Mouse (Mus musculus): ENCODE measurements around the gene Hdac9. TPM values are rescaled to one million over a fixed set of nuclear protein-coding genes. Genes with fewer than 3 reads are reported as not detected.

Hdac9 gene
- polyA plus RNA-seq, 1 experiment: 11.0 TPM

DNA sequence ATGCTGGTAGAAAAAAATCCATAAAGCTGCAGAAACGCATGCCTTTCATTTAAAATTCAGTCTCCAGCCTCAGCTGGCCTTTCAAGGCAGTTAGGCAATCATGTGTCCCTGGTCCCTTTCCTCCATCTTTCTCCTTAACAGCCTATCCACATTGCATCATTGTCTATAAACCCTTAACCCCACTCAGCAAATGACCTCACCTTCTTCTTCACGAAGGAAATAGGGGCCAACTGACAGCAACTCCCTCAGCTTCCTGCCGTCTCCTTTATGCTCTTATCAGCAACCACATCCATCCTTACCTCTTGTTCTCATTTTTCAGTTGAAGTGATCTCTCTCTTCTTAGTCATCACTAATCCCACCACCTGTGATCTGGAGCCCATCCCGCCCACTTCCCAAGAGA lies 584.0 kb downstream of the Hdac9 start:
- no peak for TF ChIP-seq POLR2A (IDR thresholded peaks at IDR 0.05; ENCODE audit: borderline replicate concordance, extremely low read depth, insufficient read depth, insufficient read length, poor library complexity, severe bottlenecking)
- DNase-seq (ENCODE audit: low read depth): no peak

DNA sequence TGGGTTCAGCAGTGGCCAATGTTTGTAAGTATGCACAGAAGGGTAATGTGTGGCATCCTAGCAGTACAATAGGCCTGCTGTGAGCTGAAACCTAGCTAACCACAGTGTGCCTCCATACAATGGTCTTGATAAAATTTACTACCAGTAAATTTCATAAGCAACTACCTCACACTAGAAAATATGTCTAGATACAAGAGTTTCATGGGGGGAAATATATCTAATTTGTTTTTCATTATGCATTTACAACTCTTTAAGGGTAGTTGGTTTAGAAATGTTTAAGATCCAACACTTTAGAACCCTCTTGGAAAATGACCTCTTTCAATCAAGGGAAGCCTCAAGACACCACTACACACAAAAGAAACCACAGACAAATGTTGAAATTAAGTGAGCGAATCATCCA lies 589.8 kb downstream of the Hdac9 start:
- no peak for DNase-seq (ENCODE audit: low read depth)
- TF ChIP-seq POLR2A (IDR thresholded peaks at IDR 0.05; ENCODE audit: borderline replicate concordance, extremely low read depth, insufficient read depth, insufficient read length, poor library complexity, severe bottlenecking) (no peak), CTCF (IDR thresholded peaks at IDR 0.05; ENCODE audit: borderline replicate concordance, extremely low read depth, insufficient read depth, insufficient read length) (no peak)

GRCm38 (mm10) chr12:34312113-34312719 lies 604.7 kb downstream of the Hdac9 start:
- no peak for DNase-seq (ENCODE audit: low read depth)
- TF ChIP-seq POLR2A (IDR thresholded peaks at IDR 0.05; ENCODE audit: borderline replicate concordance, extremely low read depth, insufficient read depth, insufficient read length, poor library complexity, severe bottlenecking) (no peak), CTCF (IDR thresholded peaks at IDR 0.05; ENCODE audit: borderline replicate concordance, extremely low read depth, insufficient read depth, insufficient read length) (no peak)

DNA sequence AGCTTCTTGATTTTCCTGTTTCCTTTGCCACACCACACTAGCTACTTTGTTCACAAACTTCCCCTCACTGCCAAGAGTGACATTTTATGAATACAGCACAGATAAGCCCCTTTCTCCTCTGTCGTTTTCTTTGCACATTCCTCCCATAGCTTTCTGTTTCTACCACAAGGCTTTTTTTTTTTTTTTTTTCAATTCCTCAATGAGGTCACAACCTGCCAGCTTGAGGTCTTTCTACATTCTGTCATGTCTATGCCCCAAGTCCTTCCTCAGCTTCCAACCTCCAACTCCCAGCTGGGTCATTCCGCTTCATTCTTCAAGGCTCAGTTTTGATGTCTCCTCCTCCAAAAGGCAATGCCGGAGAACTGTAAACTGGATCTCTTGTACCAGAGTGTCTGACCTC lies 611.4 kb downstream of the Hdac9 start:
- DNase-seq (ENCODE audit: low read depth): no peak
- TF ChIP-seq CTCF (IDR thresholded peaks at IDR 0.05; ENCODE audit: borderline replicate concordance, extremely low read depth, insufficient read depth, insufficient read length) (no peak), POLR2A (IDR thresholded peaks at IDR 0.05; ENCODE audit: borderline replicate concordance, extremely low read depth, insufficient read depth, insufficient read length, poor library complexity, severe bottlenecking) (no peak)

GRCm38 (mm10) chr12:34292346-34292745 lies 624.5 kb downstream of the Hdac9 start:
- TF ChIP-seq CTCF (IDR thresholded peaks at IDR 0.05; ENCODE audit: borderline replicate concordance, extremely low read depth, insufficient read depth, insufficient read length): no peak
- TF ChIP-seq POLR2A (IDR thresholded peaks at IDR 0.05; ENCODE audit: borderline replicate concordance, extremely low read depth, insufficient read depth, insufficient read length, poor library complexity, severe bottlenecking): no peak
- no peak for DNase-seq (ENCODE audit: low read depth)

DNA sequence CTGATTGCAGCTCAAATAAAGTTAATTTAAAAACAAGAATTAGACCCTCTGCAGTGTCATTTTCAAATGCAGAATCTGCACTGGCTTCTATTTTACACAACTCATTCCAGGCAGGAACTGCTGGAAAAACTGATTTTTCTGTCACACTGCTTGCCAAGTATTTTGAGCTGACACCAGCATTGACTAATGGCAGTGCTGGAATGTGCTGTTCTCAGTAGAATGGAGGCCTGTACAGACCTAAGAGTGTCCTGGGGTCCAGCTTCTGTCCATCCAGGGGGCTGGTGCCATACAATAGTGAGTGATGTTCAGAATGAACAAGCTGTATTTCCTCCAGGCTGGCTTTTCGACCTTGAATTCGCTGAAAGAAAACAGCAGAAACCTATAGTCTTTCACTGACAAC lies 629.7 kb downstream of the Hdac9 start:
- TF ChIP-seq CTCF (IDR thresholded peaks at IDR 0.05; ENCODE audit: borderline replicate concordance, extremely low read depth, insufficient read depth, insufficient read length): no peak
- TF ChIP-seq POLR2A (IDR thresholded peaks at IDR 0.05; ENCODE audit: borderline replicate concordance, extremely low read depth, insufficient read depth, insufficient read length, poor library complexity, severe bottlenecking): no peak

GRCm38 (mm10) chr12:34284888-34285287 lies 632.0 kb downstream of the Hdac9 start:
- TF ChIP-seq POLR2A (IDR thresholded peaks at IDR 0.05; ENCODE audit: borderline replicate concordance, extremely low read depth, insufficient read depth, insufficient read length, poor library complexity, severe bottlenecking) (no peak), CTCF (IDR thresholded peaks at IDR 0.05; ENCODE audit: borderline replicate concordance, extremely low read depth, insufficient read depth, insufficient read length) (no peak)
- no peak for DNase-seq (ENCODE audit: low read depth)

More for the DNA sequence above, 629.7 kb downstream of the Hdac9 start:
- DNase-seq (ENCODE audit: low read depth): no peak

DNA sequence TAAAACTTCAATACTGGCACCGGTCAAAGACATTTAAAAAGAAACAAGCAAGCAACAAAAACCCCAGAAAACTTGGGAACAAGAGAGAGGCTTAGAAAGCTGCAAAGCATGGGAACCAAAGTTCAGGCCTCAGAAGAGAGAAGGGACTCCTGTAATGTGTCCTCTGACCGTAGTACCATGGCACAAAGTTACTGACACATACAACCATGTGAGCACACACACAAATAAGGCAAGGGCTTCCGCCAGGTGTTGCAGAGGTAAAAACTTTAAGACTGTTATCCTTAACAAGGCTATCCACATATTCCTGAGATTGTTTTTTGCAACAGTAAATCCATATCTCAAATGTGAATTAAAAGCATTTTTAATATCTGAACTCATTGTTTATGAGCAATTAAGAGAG lies 632.5 kb downstream of the Hdac9 start:
- DNase-seq (ENCODE audit: low read depth): no peak
- no peak for TF ChIP-seq POLR2A (IDR thresholded peaks at IDR 0.05; ENCODE audit: borderline replicate concordance, extremely low read depth, insufficient read depth, insufficient read length, poor library complexity, severe bottlenecking)
- no peak for TF ChIP-seq CTCF (IDR thresholded peaks at IDR 0.05; ENCODE audit: borderline replicate concordance, extremely low read depth, insufficient read depth, insufficient read length)

DNA sequence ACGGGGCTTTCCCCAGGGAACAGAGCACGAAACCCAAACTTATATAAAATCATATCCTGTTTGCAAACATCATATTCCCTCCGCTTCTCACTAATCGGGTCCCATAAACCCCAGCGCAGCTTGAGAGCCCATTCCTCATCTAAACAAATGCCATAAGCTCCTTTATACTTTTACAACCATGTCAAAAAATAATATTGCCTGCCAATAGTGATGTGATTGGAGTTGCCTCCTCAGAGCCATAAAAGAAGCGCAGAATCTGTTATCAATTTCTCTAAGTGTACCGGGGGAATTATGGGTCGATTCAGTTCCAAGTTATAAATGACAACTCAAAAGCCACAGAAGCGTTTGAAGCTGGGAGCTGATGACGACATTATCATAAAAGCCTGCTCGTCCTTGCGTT lies 638.1 kb downstream of the Hdac9 start:
- no peak for TF ChIP-seq CTCF (IDR thresholded peaks at IDR 0.05; ENCODE audit: borderline replicate concordance, extremely low read depth, insufficient read depth, insufficient read length)
- no peak for TF ChIP-seq POLR2A (IDR thresholded peaks at IDR 0.05; ENCODE audit: borderline replicate concordance, extremely low read depth, insufficient read depth, insufficient read length, poor library complexity, severe bottlenecking)
- no peak for DNase-seq (ENCODE audit: low read depth)

DNA sequence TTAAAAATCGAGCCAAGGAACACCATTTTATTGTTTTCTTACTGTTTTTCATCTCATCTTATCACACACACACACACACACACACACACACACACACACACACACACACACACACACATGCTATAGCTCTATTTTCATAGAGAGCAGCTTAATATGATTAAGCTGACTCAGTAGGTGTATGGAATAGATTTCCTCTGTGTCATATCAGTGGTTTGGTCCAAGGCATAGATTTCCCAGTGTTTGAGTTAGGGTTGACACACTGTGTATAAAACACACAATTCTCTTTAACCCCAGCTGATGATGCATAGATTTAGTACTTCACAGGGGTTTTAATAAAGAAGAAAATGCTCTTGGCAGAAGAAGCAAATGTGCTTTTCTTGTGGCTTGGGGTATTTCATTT lies 643.1 kb downstream of the Hdac9 start:
- no peak for DNase-seq (ENCODE audit: low read depth)
- TF ChIP-seq POLR2A (IDR thresholded peaks at IDR 0.05; ENCODE audit: borderline replicate concordance, extremely low read depth, insufficient read depth, insufficient read length, poor library complexity, severe bottlenecking): no peak
- TF ChIP-seq CTCF (IDR thresholded peaks at IDR 0.05; ENCODE audit: borderline replicate concordance, extremely low read depth, insufficient read depth, insufficient read length): no peak

- DNase-seq (ENCODE audit: low read depth): no peak
- TF ChIP-seq CTCF (IDR thresholded peaks at IDR 0.05; ENCODE audit: borderline replicate concordance, extremely low read depth, insufficient read depth, insufficient read length) (no peak), POLR2A (IDR thresholded peaks at IDR 0.05; ENCODE audit: borderline replicate concordance, extremely low read depth, insufficient read depth, insufficient read length, poor library complexity, severe bottlenecking) (no peak)
Measured at GRCm38 (mm10) chr12:34270096-34270495, 646.8 kb downstream of the Hdac9 start.

GRCm38 (mm10) chr12:34269472-34270040 lies 647.3 kb downstream of the Hdac9 start:
- TF ChIP-seq CTCF (IDR thresholded peaks at IDR 0.05; ENCODE audit: borderline replicate concordance, extremely low read depth, insufficient read depth, insufficient read length) (no peak), POLR2A (IDR thresholded peaks at IDR 0.05; ENCODE audit: borderline replicate concordance, extremely low read depth, insufficient read depth, insufficient read length, poor library complexity, severe bottlenecking) (no peak)
- no peak for DNase-seq (ENCODE audit: low read depth)

Measured in brain, embryonic 14.5 days (tissue).